Mouse (Mus musculus) naive thymus-derived CD4-positive, alpha-beta T cell, adult 2 months (primary cell): ENCODE results near the gene Tigar.

ENCODE experiments used
- DNase-seq: peaks from one replicate; pipeline ENCODE4 v3.0.0-alpha.2; 2011; ENCODE audit warnings: low read depth

The Tigar gene

GRCm38 (mm10) chr6:127081820-127082219 lies 27.5 kb downstream of the Tigar start:
- DNase-seq: no peak

- peak; percentile 36 for DNase-seq
Measured at GRCm38 (mm10) chr6:127079867-127080731, 29.3 kb downstream of the Tigar start.

GRCm38 (mm10) chr6:127072817-127073216 lies 36.5 kb downstream of the Tigar start, which contains the start of gene Fgf23:
Fgf23 (plus strand) TSS chr6:127072902.
- no peak for DNase-seq

GRCm38 (mm10) chr6:127064815-127065214 lies 44.5 kb downstream of the Tigar start:
- DNase-seq: no peak

GRCm38 (mm10) chr6:127063915-127064314 lies 45.4 kb downstream of the Tigar start:
- DNase-seq: no peak

- DNase-seq: no peak
Measured at GRCm38 (mm10) chr6:127059975-127060374, 49.4 kb downstream of the Tigar start.

- no peak for DNase-seq
Measured at GRCm38 (mm10) chr6:127056990-127057588, 52.3 kb downstream of the Tigar start.

- DNase-seq: no peak
Measured at GRCm38 (mm10) chr6:127050847-127051246, 58.5 kb downstream of the Tigar start.

GRCm38 (mm10) chr6:127044909-127045308 lies 64.4 kb downstream of the Tigar start:
- DNase-seq: no peak
